Mouse (Mus musculus): ENCODE data around the gene Fras1. TPM values are rescaled to one million over a fixed set of nuclear protein-coding genes. Genes with fewer than 3 reads are reported as not detected.

The Fras1 gene
- total and polyA plus RNA-seq, 2 experiments from 2014 or later, result 4.0 to 43.0 TPM

DNA sequence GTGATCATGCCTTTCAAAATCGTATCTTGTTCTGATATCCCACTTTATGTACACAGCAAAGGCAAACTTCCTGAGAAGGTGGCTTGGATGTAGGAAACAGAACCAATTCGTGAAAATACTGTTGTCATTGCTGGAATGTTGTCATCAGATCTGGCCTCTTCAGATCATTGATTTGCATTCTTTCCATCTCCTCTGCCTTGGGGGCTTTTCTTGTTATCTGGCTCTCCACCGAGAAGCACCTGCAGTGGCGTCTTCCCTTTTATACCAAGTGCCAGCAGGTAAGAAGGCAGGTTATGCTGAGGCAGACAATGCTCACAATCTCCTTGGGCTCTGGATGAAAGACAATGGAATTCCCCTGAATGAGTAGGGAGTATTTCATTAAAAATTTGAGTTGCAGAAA lies 108.3 kb downstream of the Fras1 start:
- ATAC-seq (ENCODE audit: insufficient read depth, low read depth) (no peak), DNase-seq (ENCODE audit: low spot score) (no peak)
- no peak overlapping the region for H3K27ac ChIP-seq (ENCODE audit: low read depth)
- H3K4me2 ChIP-seq (ENCODE audit: low read depth, low read length), result no peak overlapping the region
- H3K27me3 ChIP-seq (ENCODE audit: control insufficient read depth, insufficient read depth, low read length), result no peaks in the 10 kb centered on the region
- TF ChIP-seq EP300 (IDR thresholded peaks at IDR 0.05; ENCODE audit: low read depth), result no peak
- H3K9me3 ChIP-seq (replicated peaks; ENCODE audit: control insufficient read depth, low read length), result no peaks in the 10 kb centered on the region
- H3K36me3 ChIP-seq (replicated peaks; ENCODE audit: control insufficient read depth, insufficient read depth, low read length), result no peaks in the 10 kb centered on the region
- no peak overlapping the region for H3K9ac ChIP-seq (replicated peaks; ENCODE audit: low read depth, low read length)
- 62% methylated on average over 4 of the region's 4 CpGs for WGBS
- no peaks in the 10 kb centered on the region for H3K4me1 ChIP-seq (ENCODE audit: control insufficient read depth, insufficient read depth)
- H3K4me3 ChIP-seq (ENCODE audit: low read depth, low read length), result no peak overlapping the region

DNA sequence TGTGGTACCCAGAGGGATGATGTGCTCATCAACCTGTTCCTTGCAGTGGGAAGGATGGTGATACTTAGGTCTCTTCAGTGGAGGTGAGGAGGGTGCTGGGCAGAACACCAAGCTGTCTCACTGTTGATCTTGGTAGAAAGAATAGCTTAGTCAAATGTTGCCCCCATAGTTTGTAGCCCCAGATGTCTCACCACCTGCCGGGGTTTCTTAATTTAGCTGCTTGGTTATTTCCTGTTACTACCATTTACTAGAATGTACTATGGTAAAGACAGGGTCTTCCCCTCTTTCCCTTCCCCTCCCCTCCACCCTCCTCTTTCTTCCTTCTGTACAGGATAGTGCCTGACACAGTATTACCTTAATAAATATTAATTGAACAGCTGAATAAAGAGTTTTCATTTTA lies 118.7 kb downstream of the Fras1 start:
- no peaks in the 10 kb centered on the region for H3K27me3 ChIP-seq (ENCODE audit: control insufficient read depth, insufficient read depth, low read length)
- no peak overlapping the region for H3K4me2 ChIP-seq (ENCODE audit: low read depth, low read length)
- no peak overlapping the region for H3K4me3 ChIP-seq (ENCODE audit: low read depth, low read length)
- no peak for ATAC-seq (ENCODE audit: insufficient read depth, low read depth)
- DNase-seq (ENCODE audit: low spot score), result no peak
- no peak for TF ChIP-seq CTCF (IDR thresholded peaks at IDR 0.05; ENCODE audit: low read depth)
- TF ChIP-seq EP300 (IDR thresholded peaks at IDR 0.05; ENCODE audit: low read depth), result no peak
- no peak overlapping the region for H3K27ac ChIP-seq (ENCODE audit: low read depth)
- H3K4me1 ChIP-seq (ENCODE audit: control insufficient read depth, insufficient read depth), result no peaks in the 10 kb centered on the region
- no peak overlapping the region for H3K9ac ChIP-seq (replicated peaks; ENCODE audit: low read depth, low read length)
- 85% methylated on average over 1 of the region's 1 CpGs for WGBS
- no peaks in the 10 kb centered on the region for H3K36me3 ChIP-seq (replicated peaks; ENCODE audit: control insufficient read depth, insufficient read depth, low read length)
- no peaks in the 10 kb centered on the region for H3K9me3 ChIP-seq (replicated peaks; ENCODE audit: control insufficient read depth, low read length)

DNA sequence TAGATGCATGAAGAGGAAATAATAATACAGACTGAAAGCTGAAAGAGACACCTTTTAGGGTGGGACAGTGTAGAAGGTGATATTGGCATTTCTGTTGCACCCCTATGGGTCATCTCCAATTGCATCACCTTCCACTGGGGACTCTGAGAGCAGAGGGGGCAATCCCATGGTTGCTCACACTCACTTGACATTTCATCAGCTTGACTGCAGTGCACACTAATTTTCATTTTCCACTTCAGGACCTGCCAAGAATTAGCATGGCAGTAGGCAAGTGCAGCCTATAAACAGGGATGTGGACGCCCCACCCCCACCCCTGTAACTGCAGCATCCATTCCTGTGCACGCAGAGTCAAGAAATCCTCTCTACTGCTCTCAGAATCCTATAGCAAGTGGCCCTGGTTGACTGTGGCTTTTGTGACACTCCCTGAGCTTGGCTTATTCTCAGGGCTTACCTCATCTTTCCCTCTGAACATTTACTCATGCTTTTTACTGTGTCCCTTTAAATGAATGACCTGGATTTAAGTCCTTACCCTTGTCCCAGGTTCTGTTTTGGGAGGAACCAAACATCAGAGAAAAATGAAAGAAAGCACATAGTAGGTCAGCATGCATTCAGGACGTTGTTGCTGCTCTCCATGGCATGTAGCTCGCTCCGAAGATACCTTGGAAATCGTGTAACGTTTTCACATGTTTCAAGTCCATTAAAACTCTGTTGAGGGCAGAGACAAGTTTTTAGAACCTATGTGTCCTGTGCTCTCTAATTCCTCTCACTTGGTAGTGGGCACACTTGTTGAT lies 120.9 kb downstream of the Fras1 start:
- Histone ChIP-seq H3K9ac (replicated peaks; ENCODE audit: low read depth, low read length) (no peak overlapping the region), H3K4me1 (ENCODE audit: control insufficient read depth, insufficient read depth) (no peaks in the 10 kb centered on the region), H3K4me3 (ENCODE audit: low read depth, low read length) (no peak overlapping the region), H3K27me3 (ENCODE audit: control insufficient read depth, insufficient read depth, low read length) (no peaks in the 10 kb centered on the region), H3K9me3 (replicated peaks; ENCODE audit: control insufficient read depth, low read length) (no peaks in the 10 kb centered on the region), H3K27ac (ENCODE audit: low read depth) (no peak overlapping the region), H3K36me3 (replicated peaks; ENCODE audit: control insufficient read depth, insufficient read depth, low read length) (no peaks in the 10 kb centered on the region), H3K4me2 (ENCODE audit: low read depth, low read length) (no peak overlapping the region)
- TF ChIP-seq EP300 (IDR thresholded peaks at IDR 0.05; ENCODE audit: low read depth) (no peak), CTCF (IDR thresholded peaks at IDR 0.05; ENCODE audit: low read depth) (no peak)
- ATAC-seq (ENCODE audit: insufficient read depth, low read depth), result no peak
- DNase-seq (ENCODE audit: low spot score), result no peak
- 84% methylated on average over 7 of the region's 7 CpGs for WGBS

DNA sequence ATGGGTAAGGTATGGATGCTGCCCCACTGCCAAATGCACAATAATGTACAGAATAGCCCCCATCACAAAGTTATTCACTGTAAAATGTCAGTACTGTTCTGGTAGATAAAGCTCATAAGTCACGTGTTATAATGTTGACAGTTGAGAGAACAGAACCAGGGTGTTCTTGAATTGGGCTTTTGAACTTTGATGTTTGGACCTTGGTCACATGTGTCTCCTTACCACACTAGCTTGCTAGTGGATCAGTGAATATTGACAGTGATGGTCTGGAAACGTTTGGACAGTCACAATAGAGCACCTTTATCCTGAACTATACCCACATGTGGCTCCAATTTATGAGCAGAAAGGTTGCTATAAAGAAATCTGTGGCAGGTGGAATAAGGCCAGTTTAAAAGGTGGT lies 124.3 kb downstream of the Fras1 start:
- WGBS, result 49% methylated on average over 2 of the region's 2 CpGs
- Histone ChIP-seq H3K4me1 (ENCODE audit: control insufficient read depth, insufficient read depth) (no peaks in the 10 kb centered on the region), H3K27me3 (ENCODE audit: control insufficient read depth, insufficient read depth, low read length) (no peaks in the 10 kb centered on the region), H3K27ac (ENCODE audit: low read depth) (no peak overlapping the region), H3K4me2 (ENCODE audit: low read depth, low read length) (no peak overlapping the region), H3K9me3 (replicated peaks; ENCODE audit: control insufficient read depth, low read length) (no peaks in the 10 kb centered on the region), H3K36me3 (replicated peaks; ENCODE audit: control insufficient read depth, insufficient read depth, low read length) (no peaks in the 10 kb centered on the region), H3K4me3 (ENCODE audit: low read depth, low read length) (no peak overlapping the region), H3K9ac (replicated peaks; ENCODE audit: low read depth, low read length) (no peak overlapping the region)
- TF ChIP-seq EP300 (IDR thresholded peaks at IDR 0.05; ENCODE audit: low read depth) (no peak), CTCF (IDR thresholded peaks at IDR 0.05; ENCODE audit: low read depth) (no peak)
- DNase-seq (ENCODE audit: low spot score) (no peak), ATAC-seq (ENCODE audit: insufficient read depth, low read depth) (no peak)

DNA sequence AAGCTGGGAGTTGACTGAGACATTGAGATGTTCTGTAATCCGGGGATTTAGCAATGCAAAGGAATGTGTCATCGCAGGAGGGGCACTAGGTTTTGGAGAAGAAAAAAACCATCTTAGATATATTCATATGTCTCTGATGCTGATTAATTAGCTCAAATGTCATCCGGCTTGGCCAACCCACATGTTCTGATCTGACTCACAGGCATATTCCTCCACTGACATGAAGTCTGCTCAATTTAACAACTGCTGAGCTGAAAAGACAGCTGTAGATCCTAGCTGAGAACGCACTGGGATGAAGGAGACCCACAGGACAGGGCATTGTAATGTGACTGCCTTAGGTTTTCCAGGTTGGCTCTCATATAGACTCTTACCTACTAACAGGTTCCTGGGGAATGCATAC lies 128.0 kb downstream of the Fras1 start:
- 80% methylated on average over 4 of the region's 4 CpGs for WGBS

DNA sequence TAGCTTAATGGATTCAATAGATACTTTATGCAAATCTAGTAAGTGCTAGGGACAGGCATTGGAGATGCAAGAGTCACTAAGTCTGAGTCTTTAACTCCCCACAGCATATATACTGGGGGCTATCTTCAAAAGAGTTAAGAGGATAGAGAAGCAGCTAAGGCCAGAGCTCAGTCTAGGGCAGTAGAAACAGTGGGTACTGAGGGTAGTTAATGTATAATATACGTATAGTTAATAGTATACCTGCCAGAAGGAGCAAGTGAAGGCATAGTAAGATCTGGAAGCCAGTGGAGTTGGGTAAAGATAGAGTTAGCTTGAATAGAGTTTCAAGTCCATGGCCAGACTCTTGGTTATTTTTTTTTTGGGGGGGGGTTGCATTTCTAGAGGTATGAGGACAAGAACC lies 128.6 kb downstream of the Fras1 start:
- H3K9ac ChIP-seq (replicated peaks; ENCODE audit: low read depth, low read length), result no peak overlapping the region
- TF ChIP-seq CTCF (IDR thresholded peaks at IDR 0.05; ENCODE audit: low read depth) (no peak), EP300 (IDR thresholded peaks at IDR 0.05; ENCODE audit: low read depth) (no peak)
- DNase-seq (ENCODE audit: low spot score), result no peak
- 0 out of 2 replicates have a peak, but pooled peaks cover 4% of the 10 kb centered on the region for H3K9me3 ChIP-seq (replicated peaks; ENCODE audit: control insufficient read depth, low read length)
- no peaks in the 10 kb centered on the region for H3K36me3 ChIP-seq (replicated peaks; ENCODE audit: control insufficient read depth, insufficient read depth, low read length)
- no peak overlapping the region for H3K4me3 ChIP-seq (ENCODE audit: low read depth, low read length)
- H3K4me2 ChIP-seq (ENCODE audit: low read depth, low read length), result no peak overlapping the region
- no peak for ATAC-seq (ENCODE audit: insufficient read depth, low read depth)
- no peaks in the 10 kb centered on the region for H3K4me1 ChIP-seq (ENCODE audit: control insufficient read depth, insufficient read depth)
- no peak overlapping the region for H3K27ac ChIP-seq (ENCODE audit: low read depth)
- no peaks in the 10 kb centered on the region for H3K27me3 ChIP-seq (ENCODE audit: control insufficient read depth, insufficient read depth, low read length)
- 84% methylated on average over 1 of the region's 1 CpGs for WGBS

More for the DNA sequence above, 128.0 kb downstream of the Fras1 start:
- no peaks in the 10 kb centered on the region for H3K4me1 ChIP-seq (ENCODE audit: control insufficient read depth, insufficient read depth)
- 0 out of 2 replicates have a peak, but pooled peaks cover 4% of the 10 kb centered on the region for H3K9me3 ChIP-seq (replicated peaks; ENCODE audit: control insufficient read depth, low read length)
- H3K27ac ChIP-seq (ENCODE audit: low read depth), result no peak overlapping the region
- no peak for ATAC-seq (ENCODE audit: insufficient read depth, low read depth)
- TF ChIP-seq CTCF (IDR thresholded peaks at IDR 0.05; ENCODE audit: low read depth), result no peak
- no peak for TF ChIP-seq EP300 (IDR thresholded peaks at IDR 0.05; ENCODE audit: low read depth)
- no peaks in the 10 kb centered on the region for H3K36me3 ChIP-seq (replicated peaks; ENCODE audit: control insufficient read depth, insufficient read depth, low read length)
- no peak overlapping the region for H3K4me3 ChIP-seq (ENCODE audit: low read depth, low read length)
- no peak for DNase-seq (ENCODE audit: low spot score)
- H3K4me2 ChIP-seq (ENCODE audit: low read depth, low read length), result no peak overlapping the region
- H3K9ac ChIP-seq (replicated peaks; ENCODE audit: low read depth, low read length), result no peak overlapping the region
- no peaks in the 10 kb centered on the region for H3K27me3 ChIP-seq (ENCODE audit: control insufficient read depth, insufficient read depth, low read length)

Data from heart, postnatal 0 days (tissue).